ENCODE assay signal across 23 mouse cellular contexts in genomic region chr8:122727412-122727811, GRCm38 (mm10). TPM values are rescaled to one million over a fixed set of nuclear protein-coding genes. Genes with fewer than 3 reads are reported as not detected.
A peak's percentile ranks its signal among the peaks of the same experiment; 100 is the strongest.
DNase-seq lines count a peak whose midpoint lies in the region; ATAC-seq and TF ChIP-seq lines count a peak whose summit lies in the region.
"Had no signal": no experiment of that assay in that cellular context is flagged by ENCODE, and none has a peak within 500 bp of the region (broad histone marks: within the 10 kb centered on the region; RNA-seq: fewer than 3 reads in every experiment).

No protein-coding gene starts in this region.

- H3K36me3 ChIP-seq in midbrain, embryonic 15.5 days (replicated peaks): no peaks in the 10 kb centered on the region
- H3K36me3 ChIP-seq in midbrain, embryonic 14.5 days (ENCODE audit: control insufficient read depth, insufficient read depth, low read length): no peaks in the 10 kb centered on the region
- peaks cover 0 to 2% of the 10 kb centered on the region in 2 experiments; a peak in 2 of 4 replicates for H3K36me3 ChIP-seq in MEL (ENCODE audit: control insufficient read depth in 1 of 2, insufficient read depth in 2 of 2, low read length in 2 of 2)
- no peaks in the 10 kb centered on the region for H3K36me3 ChIP-seq in neural tube, embryonic 15.5 days
- H3K36me3 ChIP-seq in forebrain, embryonic 13.5 days (ENCODE audit: poor library complexity, severe bottlenecking): no peaks in the 10 kb centered on the region
- H3K36me3 ChIP-seq: forebrain, embryonic 10.5 days; heart, embryonic 15.5 days; midbrain, embryonic 13.5 days; stomach, embryonic 15.5 days had no signal

- peak in 1 of 2 experiments; percentile 52; a peak in 1 of 4 replicates for TF ChIP-seq EP300 in MEL (IDR thresholded peaks at IDR 0.05; ENCODE audit: low read depth in 1 of 2, low read length in 2 of 2)

- H3K4me3 ChIP-seq in gastrocnemius, adult 2 months: 0 out of 2 replicates have a peak overlapping the region, but pooled peaks have one; percentile 13
- H3K4me3 ChIP-seq in midbrain, embryonic 15.5 days: no peak overlapping the region
- no peak overlapping the region for H3K4me3 ChIP-seq in midbrain, embryonic 14.5 days (replicated peaks; ENCODE audit: low read depth, low read length)
- peak overlapping the region in 1 of 2 experiments; percentile 30; a peak in 1 of 4 replicates for H3K4me3 ChIP-seq in MEL (ENCODE audit: control insufficient read depth in 1 of 2, insufficient read depth in 1 of 2, low read depth in 2 of 2, low read length in 2 of 2)
- no peak overlapping the region for H3K4me3 ChIP-seq in neural tube, embryonic 15.5 days (replicated peaks)
- no peak overlapping the region for H3K4me3 ChIP-seq in forebrain, embryonic 13.5 days
- H3K4me3 ChIP-seq: forebrain, embryonic 10.5 days; heart, adult 2 months; heart, embryonic 15.5 days; midbrain, embryonic 13.5 days; stomach, embryonic 15.5 days had no signal

- TF ChIP-seq CTCF in gastrocnemius, adult 2 months (IDR thresholded peaks at IDR 0.05): no peak
- TF ChIP-seq CTCF in MEL (IDR thresholded peaks at IDR 0.05 in 2 of 3, conservative IDR thresholded peaks at IDR 0.05 in 1 of 3; ENCODE audit: control insufficient read depth in 1 of 3, insufficient read depth in 1 of 3, low read depth in 2 of 3, low read length in 3 of 3, poor library complexity in 1 of 3, severe bottlenecking in 1 of 3): peak in 2 of 3 experiments; percentile 17 to 21; a peak in 2 of 6 replicates

- TF ChIP-seq POLR2A in MEL (IDR thresholded peaks at IDR 0.05; ENCODE audit: control insufficient read depth in 1 of 2, insufficient read depth in 1 of 2, low read depth in 1 of 2, low read length in 2 of 2, poor library complexity in 1 of 2): no peak

- intact Hi-C loops in gastrocnemius, adult 2 months (cut with DNase I): no loop called here

- no peak overlapping the region for H3K27ac ChIP-seq in gastrocnemius, adult 2 months
- no peak overlapping the region for H3K27ac ChIP-seq in midbrain, embryonic 15.5 days
- no peak overlapping the region for H3K27ac ChIP-seq in midbrain, embryonic 14.5 days (replicated peaks; ENCODE audit: low read depth, low read length)
- no peak overlapping the region for H3K27ac ChIP-seq in MEL (ENCODE audit: control insufficient read depth, low read depth, low read length)
- no peak overlapping the region for H3K27ac ChIP-seq in neural tube, embryonic 15.5 days (replicated peaks)
- no peak overlapping the region for H3K27ac ChIP-seq in forebrain, embryonic 13.5 days
- H3K27ac ChIP-seq: forebrain, embryonic 10.5 days; heart, adult 2 months; heart, embryonic 15.5 days; macrophage; midbrain, embryonic 13.5 days; stomach, embryonic 15.5 days had no signal

- 73% methylated on average over 5 of the region's 5 CpGs for WGBS in midbrain, embryonic 15.5 days
- WGBS in midbrain, embryonic 14.5 days: 73% methylated on average over 5 of the region's 5 CpGs
- WGBS in neural tube, embryonic 15.5 days: 62% methylated on average over 5 of the region's 5 CpGs
- WGBS in forebrain, embryonic 13.5 days: 73% methylated on average over 5 of the region's 5 CpGs

- peak; percentile 8; the same call in 1 of the 2 replicates for TF ChIP-seq RAD21 in MEL (IDR thresholded peaks at IDR 0.05; ENCODE audit: low read depth, low read length)

- H3K79me2 ChIP-seq in MEL (ENCODE audit: control insufficient read depth, insufficient read depth, low read length, poor library complexity): no peaks in the 10 kb centered on the region

- no peaks in the 10 kb centered on the region for H3K9me3 ChIP-seq in midbrain, embryonic 15.5 days
- H3K9me3 ChIP-seq in midbrain, embryonic 14.5 days (ENCODE audit: control insufficient read depth, low read length): no peaks in the 10 kb centered on the region
- H3K9me3 ChIP-seq in MEL (replicated peaks; ENCODE audit: insufficient read depth, low read length): no peaks in the 10 kb centered on the region
- H3K9me3 ChIP-seq in neural tube, embryonic 15.5 days (replicated peaks): no peaks in the 10 kb centered on the region
- H3K9me3 ChIP-seq in forebrain, embryonic 13.5 days (replicated peaks): no peaks in the 10 kb centered on the region
- H3K9me3 ChIP-seq: forebrain, embryonic 10.5 days; heart, embryonic 15.5 days; midbrain, embryonic 13.5 days; stomach, embryonic 15.5 days had no signal

- H3K4me2 ChIP-seq in midbrain, embryonic 15.5 days: no peak overlapping the region
- no peak overlapping the region for H3K4me2 ChIP-seq in midbrain, embryonic 14.5 days (ENCODE audit: low read length)
- no peak overlapping the region for H3K4me2 ChIP-seq in neural tube, embryonic 15.5 days
- H3K4me2 ChIP-seq in forebrain, embryonic 13.5 days: no peak overlapping the region
- H3K4me2 ChIP-seq: heart, embryonic 15.5 days; lung, embryonic 14.5 days; midbrain, embryonic 13.5 days; stomach, embryonic 15.5 days had no signal

- no peak overlapping the region for H3K9ac ChIP-seq in midbrain, embryonic 15.5 days
- H3K9ac ChIP-seq in midbrain, embryonic 14.5 days (replicated peaks; ENCODE audit: low read length): no peak overlapping the region
- no peak overlapping the region for H3K9ac ChIP-seq in MEL (ENCODE audit: control insufficient read depth, low read depth, low read length, poor library complexity, severe bottlenecking)
- no peak overlapping the region for H3K9ac ChIP-seq in neural tube, embryonic 15.5 days (replicated peaks)
- H3K9ac ChIP-seq in forebrain, embryonic 13.5 days: no peak overlapping the region
- H3K9ac ChIP-seq: heart, embryonic 15.5 days; lung, embryonic 14.5 days; midbrain, embryonic 13.5 days; stomach, embryonic 15.5 days had no signal

- 0 out of 2 replicates have a peak, but pooled peaks have one; percentile 33 for ATAC-seq in midbrain, embryonic 15.5 days (replicated peaks)
- no peak for ATAC-seq in midbrain, embryonic 14.5 days (ENCODE audit: low FRiP score, low TSS enrichment)
- peak; percentile 60; the same call in 1 of the 2 replicates for ATAC-seq in megakaryocyte-erythroid progenitor cell, adult 5-6 weeks (replicated peaks; ENCODE audit: low FRiP score, low TSS enrichment, poor library complexity, severe bottlenecking)
- no peak for ATAC-seq in neural tube, embryonic 15.5 days (ENCODE audit: low FRiP score)
- no peak for ATAC-seq in forebrain, embryonic 13.5 days
- ATAC-seq: midbrain, embryonic 13.5 days had no signal

- no peak for DNase-seq in gastrocnemius, adult 2 months
- DNase-seq in gastrocnemius, postnatal 10 days: no peak
- DNase-seq in midbrain, embryonic 14.5 days: no peak
- peak; percentile 64 for DNase-seq in MEL (ENCODE audit: low read depth, low spot score)
- DNase-seq: adrenal gland, adult 8-10 months; cerebellum, adult 9-10 months; embryo, embryonic 11 days; gastrocnemius, postnatal 14 days; heart, adult 2 months; kidney, adult 8-10 months; kidney, postnatal 14 days; left cerebral cortex, postnatal 4 days; lung, embryonic 14.5 days; right cerebral cortex, postnatal 25 days had no signal

- no peaks in the 10 kb centered on the region for H3K27me3 ChIP-seq in midbrain, embryonic 15.5 days (replicated peaks)
- H3K27me3 ChIP-seq in midbrain, embryonic 14.5 days (ENCODE audit: control insufficient read depth, insufficient read depth, low read length): no peaks in the 10 kb centered on the region
- no peaks in the 10 kb centered on the region for H3K27me3 ChIP-seq in MEL (ENCODE audit: control insufficient read depth in 1 of 2, insufficient read depth in 2 of 2, low read length in 2 of 2)
- 0 out of 2 replicates have a peak, but pooled peaks cover 2% of the 10 kb centered on the region for H3K27me3 ChIP-seq in neural tube, embryonic 15.5 days (replicated peaks)
- peaks cover 10% of the 10 kb centered on the region; the same call in 1 of the 2 replicates for H3K27me3 ChIP-seq in forebrain, embryonic 13.5 days
- H3K27me3 ChIP-seq: stomach, embryonic 15.5 days had no signal

- peaks cover 4% of the 10 kb centered on the region; the same call in 1 of the 2 replicates for H3K4me1 ChIP-seq in midbrain, embryonic 15.5 days
- H3K4me1 ChIP-seq in midbrain, embryonic 14.5 days (ENCODE audit: control insufficient read depth, insufficient read depth, low read length): 0 out of 2 replicates have a peak, but pooled peaks cover 5% of the 10 kb centered on the region
- H3K4me1 ChIP-seq in MEL (ENCODE audit: control insufficient read depth in 1 of 2, insufficient read depth in 2 of 2, low read length in 2 of 2): peaks cover 11 to 14% of the 10 kb centered on the region in 2 experiments; a peak in 3 of 4 replicates
- peaks cover 10% of the 10 kb centered on the region; the same call in 1 of the 2 replicates for H3K4me1 ChIP-seq in neural tube, embryonic 15.5 days
- peaks cover 10% of the 10 kb centered on the region; the same call in 1 of the 2 replicates for H3K4me1 ChIP-seq in forebrain, embryonic 13.5 days
- H3K4me1 ChIP-seq: heart, embryonic 15.5 days; stomach, embryonic 15.5 days had no signal

RNA-seq across cellular contexts. Expression of gene Cbfa2t3, which starts 28.5 kb away (rescaled TPM):
- total RNA-seq in gastrocnemius, adult 2 months (2021): 10 to 100 TPM; 18.8 to 23.4 TPM
- total RNA-seq in gastrocnemius, postnatal 10 days (2021): 10 to 100 TPM; 19.0 to 20.1 TPM
- polyA plus RNA-seq in midbrain, embryonic 15.5 days (2015; fragmentation: Nextera tagmentation; extraction: Ambion mirVana): 20.2 and 21.4 TPM in 2 replicates
- 25.2 and 28.7 TPM in 2 replicates for polyA plus RNA-seq in midbrain, embryonic 14.5 days (2014; fragmentation: Nextera tagmentation; extraction: Ambion mirVana)
- 10.5 and 11.1 TPM in 2 replicates for total RNA-seq in MEL (2012; rRNA removed)
- 100 to 1,000 TPM in 1 of 2 experiments, not detected in 1; 102 TPM for polyA plus RNA-seq in MEL (2012; ENCODE audit: insufficient read depth in 1 of 2, insufficient read length in 2 of 2, low read depth in 1 of 2, low replicate concordance in 2 of 2, missing spikeins in 1 of 2)
- total RNA-seq in megakaryocyte-erythroid progenitor cell, adult 5-6 weeks (2014; fragmentation: Nextera tagmentation): 78.3 and 79.6 TPM in 2 replicates
- total RNA-seq in megakaryocyte-erythroid progenitor cell, adult 5-6 weeks (2017): 7.8 and 15.4 TPM in 2 replicates
- polyA plus RNA-seq in neural tube, embryonic 15.5 days (2015; fragmentation: Nextera tagmentation; extraction: Ambion mirVana): 14.4 and 16.8 TPM in 2 replicates
- 12.4 and 13.9 TPM in 2 replicates for polyA plus RNA-seq in forebrain, embryonic 13.5 days (2015; fragmentation: Nextera tagmentation; extraction: Ambion mirVana)

RNA-seq across cellular contexts. Expression of gene Acsf3, which starts 47.9 kb away (rescaled TPM):
- 10 to 100 TPM; 11.1 to 16.4 TPM for total RNA-seq in gastrocnemius, adult 2 months (2021)
- 10 to 100 TPM; 14.3 to 15.0 TPM for total RNA-seq in gastrocnemius, postnatal 10 days (2021)
- 16.4 and 18.3 TPM in 2 replicates for polyA plus RNA-seq in midbrain, embryonic 15.5 days (2015; fragmentation: Nextera tagmentation; extraction: Ambion mirVana)
- polyA plus RNA-seq in midbrain, embryonic 14.5 days (2014; fragmentation: Nextera tagmentation; extraction: Ambion mirVana): 16.3 and 16.8 TPM in 2 replicates
- total RNA-seq in MEL (2012; rRNA removed): 17.8 and 19.4 TPM in 2 replicates
- polyA plus RNA-seq in MEL (2012; ENCODE audit: insufficient read depth in 1 of 2, insufficient read length in 2 of 2, low read depth in 1 of 2, low replicate concordance in 2 of 2, missing spikeins in 1 of 2): 10 to 100 TPM in 1 of 2 experiments, not detected in 1; 37.2 TPM
- total RNA-seq in megakaryocyte-erythroid progenitor cell, adult 5-6 weeks (2014; fragmentation: Nextera tagmentation): 9.8 and 14.7 TPM in 2 replicates
- total RNA-seq in megakaryocyte-erythroid progenitor cell, adult 5-6 weeks (2017): 5.8 and 9.5 TPM in 2 replicates
- 15.2 and 20.3 TPM in 2 replicates for polyA plus RNA-seq in neural tube, embryonic 15.5 days (2015; fragmentation: Nextera tagmentation; extraction: Ambion mirVana)
- polyA plus RNA-seq in forebrain, embryonic 13.5 days (2015; fragmentation: Nextera tagmentation; extraction: Ambion mirVana): 15.4 and 17.4 TPM in 2 replicates

Comparison
In these comparisons a context has a peak if more than half of its experiments do, and no peak if none do; other contexts are left out.
1. ATAC-seq: peak in midbrain, embryonic 15.5 days (single experiment) and megakaryocyte-erythroid progenitor cell, adult 5-6 weeks (single experiment); none in midbrain, embryonic 14.5 days (single experiment), neural tube, embryonic 15.5 days (single experiment) and forebrain, embryonic 13.5 days (single experiment).